Mouse (Mus musculus) kidney, adult 2 months (tissue): ENCODE data around the gene Ssb. TPM values are rescaled to one million over a fixed set of nuclear protein-coding genes. Genes with fewer than 3 reads are reported as not detected.
"Not testable (repeated sequence)": the region's sequence is repeated elsewhere in the genome, so short reads cannot be mapped to it uniquely, and the experiment has no call there.

Experiments used
- DNase-seq: peaks from one replicate; pipeline ENCODE4 v3.0.0; 2021
- H3K27ac ChIP-seq: fragments of 200-500 bp; 2 replicates; pipeline ENCODE4 v1.5.1; 2012; ENCODE audit warnings: low read depth, low read length, control low read depth, inconsistent platforms; ENCODE audit not compliant: insufficient read depth
- H3K27me3 ChIP-seq: fragments of 200-500 bp; replicated peaks from 2 replicates; pipeline ENCODE4 v1.6.1; 2012; ENCODE audit warnings: mild to moderate bottlenecking, moderate library complexity, low read length, inconsistent platforms; ENCODE audit not compliant: control insufficient read depth, insufficient read depth
- H3K36me3 ChIP-seq: fragments of 200-500 bp; 2 replicates; pipeline ENCODE4 v1.6.1; 2012; ENCODE audit warnings: mild to moderate bottlenecking, moderate library complexity, low read length, inconsistent platforms; ENCODE audit not compliant: control insufficient read depth, insufficient read depth
- H3K4me1 ChIP-seq: fragments of 200-500 bp; 2 replicates; pipeline ENCODE4 v1.6.1; 2011; ENCODE audit warnings: low read length; ENCODE audit not compliant: control insufficient read depth, insufficient read depth
- H3K4me3 ChIP-seq: fragments of 200-500 bp; 2 replicates; pipeline ENCODE4 v1.5.1; 2011; ENCODE audit warnings: mild to moderate bottlenecking, low read depth, low read length, control low read depth; ENCODE audit not compliant: insufficient read depth
- CTCF ChIP-seq: fragments of 200-500 bp; conservative IDR thresholded peaks from 2 replicates; pipeline ENCODE4 v1.5.1; 2011; ENCODE audit warnings: low read depth, mild to moderate bottlenecking, control low read depth, low read length, moderate library complexity, mixed read lengths; ENCODE audit not compliant: insufficient read depth, insufficient read length
- POLR2A ChIP-seq: fragments of 200-500 bp; IDR thresholded peaks from one replicate; pipeline ENCODE4 v1.6.1; 2011; ENCODE audit warnings: low read depth, low read length, control low read depth
- WGBS: fragments of 180-500 bp; shearing (Covaris S2); methylation state at CpG from one replicate; pipeline ENCODE4 v1.1.7; 2018; 5-methylcytosine and 5-hydroxymethylcytosine counted together
- polyA plus RNA-seq: library from polyadenylated mRNA; depleted of rRNA; stranded (reverse); fragments of >200 nt; gene quantifications from 2 replicates; pipeline ENCODE4 v1.2.3, GENCODE M21; 2012

Ssb gene
- polyA plus RNA-seq, 1 experiment = 5.9 TPM

DNA sequence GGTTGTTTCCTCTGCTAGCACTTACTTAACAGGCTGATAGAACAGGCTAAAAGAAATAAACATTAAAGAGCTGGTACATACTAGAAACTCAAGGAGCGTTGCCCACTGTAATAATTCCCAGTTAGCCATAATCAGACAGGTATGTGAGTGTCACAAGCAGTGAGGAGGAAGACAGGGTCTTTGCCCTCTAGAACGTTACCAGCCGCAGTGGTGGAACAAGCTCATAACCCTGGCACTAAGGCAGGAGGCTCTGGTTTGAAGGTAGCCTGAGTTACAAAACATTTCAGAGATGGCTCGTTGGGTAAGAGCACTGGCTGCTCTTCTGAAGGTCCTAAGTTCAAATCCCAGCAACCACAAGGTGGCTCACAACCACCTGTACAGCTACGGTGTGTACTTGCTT, 32.5 kb downstream of the Ssb start:
- WGBS = 77% methylated on average over 5 of the region's 5 CpGs
- TF ChIP-seq POLR2A (no peak), CTCF (no peak)
- no peak for DNase-seq
- H3K4me1 ChIP-seq = peaks cover 2% of the 10 kb centered on the region; the same call in 1 of the 2 replicates
- H3K36me3 ChIP-seq = no peaks in the 10 kb centered on the region
- no peak overlapping the region for H3K4me3 ChIP-seq
- H3K27me3 ChIP-seq = no peaks in the 10 kb centered on the region
- H3K27ac ChIP-seq = no peak overlapping the region

DNA sequence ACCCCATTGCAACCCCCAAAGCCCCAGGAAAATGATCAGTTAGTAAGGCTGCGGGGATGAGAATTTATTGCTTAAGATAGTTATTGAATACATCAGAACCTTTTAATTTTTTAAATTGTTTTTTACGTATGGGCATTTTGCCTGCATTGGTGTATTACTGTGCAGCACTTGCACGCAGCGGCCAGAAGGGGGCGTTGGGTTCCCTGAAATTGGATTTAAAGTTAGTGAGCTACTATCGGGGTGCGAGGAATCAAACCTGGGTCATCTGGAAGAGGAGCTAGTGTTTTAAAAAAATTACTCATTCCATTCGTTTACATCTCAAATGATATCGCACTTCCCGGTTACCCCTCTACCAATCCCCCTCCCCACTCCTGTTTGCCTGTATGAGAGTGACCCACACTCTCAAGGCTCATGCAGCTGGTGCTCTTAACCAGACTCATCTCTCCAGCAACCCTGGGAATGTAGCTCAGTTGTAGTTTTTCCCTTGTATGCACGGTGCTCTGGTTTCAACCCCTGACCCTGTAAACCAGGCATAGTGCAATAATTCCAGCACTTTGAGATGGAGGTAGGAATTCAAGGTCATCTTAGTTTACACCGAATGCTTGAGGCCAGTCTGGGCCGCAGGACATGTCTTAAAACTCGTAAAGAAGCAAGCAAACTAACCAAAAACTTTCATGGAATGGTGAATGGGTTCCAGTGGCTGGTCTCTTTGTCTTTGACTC, 34.3 kb downstream of the Ssb start:
- DNase-seq = no peak
- H3K36me3 ChIP-seq = no peaks in the 10 kb centered on the region
- WGBS = 60% methylated on average over 14 of the region's 14 CpGs
- H3K4me1 ChIP-seq = peaks cover 4% of the 10 kb centered on the region; the same call in 1 of the 2 replicates
- no peak overlapping the region for H3K27ac ChIP-seq
- no peaks in the 10 kb centered on the region for H3K27me3 ChIP-seq
- TF ChIP-seq POLR2A (no peak), CTCF (peak; percentile 41)
- no peak overlapping the region for H3K4me3 ChIP-seq

DNA sequence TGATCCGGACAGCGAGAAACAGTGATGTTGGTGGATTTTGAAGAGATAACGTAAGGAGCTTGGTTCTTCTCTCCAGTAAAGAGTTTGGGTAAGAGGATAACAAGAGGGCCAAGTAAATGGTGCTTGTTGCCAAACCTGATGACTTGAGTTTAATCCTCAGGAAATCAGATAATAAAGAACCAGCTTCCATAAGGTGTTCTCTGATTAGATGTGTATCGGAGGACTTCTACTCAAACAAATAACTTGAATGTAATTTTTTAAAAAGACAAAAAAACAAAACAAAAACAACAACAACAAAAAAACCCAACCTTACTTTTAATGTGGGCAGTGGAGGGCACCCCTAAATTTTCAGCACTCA, 34.8 kb downstream of the Ssb start:
- no peak overlapping the region for H3K4me3 ChIP-seq
- peaks cover 4% of the 10 kb centered on the region; the same call in 1 of the 2 replicates for H3K4me1 ChIP-seq
- no peak for DNase-seq
- H3K36me3 ChIP-seq = no peaks in the 10 kb centered on the region
- H3K27ac ChIP-seq = no peak overlapping the region
- TF ChIP-seq CTCF = no peak
- no peak for TF ChIP-seq POLR2A
- H3K27me3 ChIP-seq = no peaks in the 10 kb centered on the region
- 95% methylated on average over 4 of the region's 4 CpGs for WGBS

DNA sequence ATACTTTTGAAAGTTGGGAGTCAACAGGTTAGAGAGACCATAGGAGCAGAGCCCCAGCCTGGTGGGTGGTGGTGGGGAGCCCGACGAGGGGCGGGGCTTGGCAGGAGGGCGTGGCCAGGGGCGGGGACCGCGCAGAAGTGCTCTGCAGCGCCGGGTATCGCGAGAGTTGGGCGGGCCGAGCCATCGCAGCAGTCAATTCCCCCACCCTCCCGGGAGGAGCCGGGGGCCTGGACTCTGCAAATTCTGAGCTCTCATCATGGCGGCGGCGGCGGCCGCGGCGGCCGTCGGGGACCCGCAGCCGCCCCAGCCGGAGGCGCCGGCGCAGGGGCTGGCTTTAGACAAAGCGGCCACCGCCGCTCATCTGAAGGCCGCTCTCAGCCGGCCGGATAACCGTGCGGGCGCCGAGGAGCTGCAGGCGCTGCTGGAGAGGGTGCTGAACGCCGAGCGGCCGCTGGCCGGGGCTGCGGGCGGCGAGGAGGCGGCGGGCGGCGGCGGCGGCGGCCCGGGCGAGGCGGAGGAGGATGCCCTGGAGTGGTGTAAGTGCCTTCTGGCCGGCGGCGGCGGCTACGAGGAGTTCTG, 35.8 kb downstream of the Ssb start, which contains the start of gene Ubr3:
Ubr3 (plus strand) TSS at position 208 of the 579 bp plus-strand sequence.
- H3K27ac ChIP-seq = peak within 1 kb of the TSS; percentile 85
- peak within 1 kb of the TSS; percentile 100 for H3K4me3 ChIP-seq
- H3K27me3 ChIP-seq = no peaks in the 10 kb centered on the region
- TF ChIP-seq CTCF (no peak), POLR2A (no peak)
- peak; percentile 98 for DNase-seq
- 1% methylated on average over 65 of the region's 65 CpGs for WGBS
- no peaks in the 10 kb centered on the region for H3K36me3 ChIP-seq
- H3K4me1 ChIP-seq = peaks cover 4% of the 10 kb centered on the region; the same call in 1 of the 2 replicates

DNA sequence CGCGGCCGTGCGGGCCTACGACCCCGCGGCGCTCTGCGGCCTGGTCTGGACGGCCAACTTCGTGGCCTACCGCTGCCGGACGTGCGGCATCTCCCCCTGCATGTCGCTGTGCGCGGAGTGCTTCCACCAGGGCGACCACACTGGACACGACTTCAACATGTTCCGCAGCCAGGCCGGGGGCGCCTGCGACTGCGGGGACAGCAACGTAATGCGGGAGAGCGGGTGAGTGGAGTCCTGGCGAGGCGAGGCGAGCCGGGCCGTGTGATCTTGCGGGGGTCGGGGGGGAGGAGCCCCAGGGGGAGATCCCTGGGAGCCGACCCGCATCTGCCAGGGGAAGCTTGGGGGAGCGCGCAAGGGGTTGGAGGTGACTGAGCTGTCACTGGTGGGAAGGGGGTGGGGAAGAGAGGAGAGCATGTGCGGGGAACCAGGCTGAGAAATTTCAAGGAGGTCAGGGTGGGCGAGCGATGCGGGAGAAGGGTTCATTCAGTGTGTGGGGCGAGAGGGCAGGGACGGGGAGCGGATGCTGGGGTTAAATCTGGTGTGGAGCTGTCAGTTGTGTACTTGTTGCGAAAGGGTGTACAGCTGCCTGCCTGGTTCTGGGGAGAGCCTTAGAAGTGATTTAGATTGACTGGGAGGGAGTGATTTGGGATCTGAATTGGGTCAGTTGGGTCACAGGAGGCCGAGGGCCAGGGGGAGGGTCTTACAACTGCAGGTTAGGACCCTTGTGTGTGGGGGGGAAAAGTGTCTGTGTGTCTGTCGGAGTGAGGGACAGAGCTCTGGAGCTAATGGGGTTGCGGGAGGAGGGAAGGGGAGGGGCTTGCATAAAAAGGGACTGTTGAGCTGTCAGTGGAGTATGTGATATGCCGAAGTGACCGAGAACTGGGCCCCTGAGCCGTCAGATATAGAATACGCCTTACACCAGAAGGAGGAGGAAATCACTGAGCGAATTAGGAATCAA, 36.5 kb downstream of the Ssb start:
- Histone ChIP-seq H3K27ac (peak overlapping the region; percentile 85), H3K36me3 (no peaks in the 10 kb centered on the region), H3K27me3 (no peaks in the 10 kb centered on the region), H3K4me1 (peaks cover 4% of the 10 kb centered on the region; the same call in 1 of the 2 replicates), H3K4me3 (peak overlapping the region; percentile 100)
- 1% methylated on average over 55 of the region's 55 CpGs for WGBS
- no peak for TF ChIP-seq POLR2A
- no peak for TF ChIP-seq CTCF
- peak; percentile 75 for DNase-seq

DNA sequence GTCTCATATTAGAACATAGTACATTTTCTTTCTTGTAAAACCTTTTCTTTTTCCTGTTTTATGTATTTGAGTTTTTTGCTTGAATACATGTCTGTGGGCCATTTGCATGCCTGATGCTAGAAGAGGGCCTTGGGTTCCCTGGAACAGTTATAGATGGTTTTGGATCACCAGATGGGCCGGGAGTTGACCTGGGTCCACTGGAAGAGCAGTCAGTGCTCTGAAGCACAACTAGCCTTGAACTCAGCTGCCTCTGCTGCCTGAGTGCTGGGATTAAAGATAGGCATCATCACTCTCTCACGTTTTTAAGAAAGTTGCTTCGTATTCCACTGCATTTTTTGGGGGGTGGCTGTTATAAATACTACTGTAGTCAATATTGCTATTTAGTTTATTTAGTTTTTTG, 42.2 kb downstream of the Ssb start:
- Histone ChIP-seq H3K36me3 (no peaks in the 10 kb centered on the region), H3K4me3 (no peak overlapping the region), H3K27me3 (no peaks in the 10 kb centered on the region), H3K4me1 (peaks cover 3% of the 10 kb centered on the region; the same call in 1 of the 2 replicates), H3K27ac (no peak overlapping the region)
- no peak for DNase-seq
- WGBS = 87% methylated on average over 3 of the region's 3 CpGs
- TF ChIP-seq POLR2A = no peak
- TF ChIP-seq CTCF = no peak

DNA sequence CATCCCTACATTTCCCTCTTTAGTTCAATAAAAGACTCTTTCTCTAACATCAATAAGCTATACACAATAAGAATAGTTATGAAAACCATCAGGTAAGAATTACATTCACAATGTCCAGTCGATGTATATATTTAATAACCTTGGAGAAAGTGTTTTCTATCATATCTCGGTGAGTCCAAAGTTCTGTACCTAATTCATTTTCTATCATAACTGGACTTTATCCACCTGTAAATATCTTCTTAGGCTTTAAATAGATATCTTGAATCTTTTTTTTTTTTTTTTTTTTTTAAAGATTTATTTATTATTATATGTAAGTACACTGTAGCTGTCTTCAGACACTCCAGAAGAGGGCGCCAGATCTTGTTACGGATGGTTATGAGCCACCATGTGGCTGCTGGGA, 46.0 kb downstream of the Ssb start:
- WGBS = 93% methylated on average over 4 of the region's 4 CpGs

More for the DNA sequence above, 46.0 kb downstream of the Ssb start:
- H3K27me3 ChIP-seq, H3K4me3 ChIP-seq, H3K4me1 ChIP-seq, DNase-seq, H3K36me3 ChIP-seq, H3K27ac ChIP-seq: not testable (repeated sequence)
